ENCODE assay signal across 8 mouse cellular contexts in the genomic region with DNA sequence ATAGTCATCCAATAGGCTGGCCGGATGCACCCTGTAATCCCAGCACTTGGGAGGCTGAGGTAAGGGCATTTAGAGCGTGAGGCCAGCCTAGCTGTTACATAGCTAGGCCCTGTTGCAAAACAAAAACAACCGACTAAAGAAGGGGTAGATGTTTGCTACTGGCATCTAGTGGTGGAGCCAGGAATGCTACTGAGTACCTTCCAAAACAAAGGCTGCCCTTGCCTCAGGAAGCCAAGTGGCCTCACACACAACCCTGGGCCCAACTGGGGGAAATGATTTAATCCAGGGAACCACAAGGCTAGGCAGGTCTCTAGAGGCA. TPM values are rescaled to one million over a fixed set of nuclear protein-coding genes. Genes with fewer than 3 reads are reported as not detected.
A peak's percentile ranks its signal among the peaks of the same experiment; 100 is the strongest.
DNase-seq lines count a peak whose midpoint lies in the region; ATAC-seq and TF ChIP-seq lines count a peak whose summit lies in the region.

No protein-coding gene starts in this region.

- DNase-seq in spleen, adult 2 months (ENCODE audit: low read depth in 1 of 2, low spot score in 2 of 2): no peak
- no peak for DNase-seq in spleen, adult 18-20 months
- DNase-seq in hindbrain, embryonic 14.5 days (ENCODE audit: low spot score): no peak
- no peak for DNase-seq in liver, embryonic 13.5 days
- DNase-seq in splenic B cell, adult 2 months (ENCODE audit: low read depth, low spot score): peak; percentile 20
- DNase-seq in right cerebral cortex, adult 2 months (ENCODE audit: low spot score in 2 of 2): no peak
- DNase-seq in ovary, postnatal 36 days (ENCODE audit: low spot score): no peak

- 35% methylated on average over 3 of the region's 3 CpGs for WGBS in spleen, adult 2 months
- WGBS in hindbrain, embryonic 14.5 days: 22% methylated on average over 3 of the region's 3 CpGs
- WGBS in liver, embryonic 13.5 days (ENCODE audit: insufficient replicate concordance): 25% methylated on average over 3 of the region's 3 CpGs

- H3K4me1 ChIP-seq in spleen, adult 2 months (ENCODE audit: control insufficient read depth, insufficient read depth, insufficient read length): peaks cover 7% of the 10 kb centered on the region; the same call in 1 of the 2 replicates
- H3K4me1 ChIP-seq in hindbrain, embryonic 14.5 days (replicated peaks; ENCODE audit: control insufficient read depth, insufficient read depth, low read length): peaks cover 68% of the 10 kb centered on the region
- peaks cover 100% of the 10 kb centered on the region for H3K4me1 ChIP-seq in liver, embryonic 13.5 days (replicated peaks)

- no peak for TF ChIP-seq POLR2A in spleen, adult 2 months (IDR thresholded peaks at IDR 0.05; ENCODE audit: low read depth, low read length)

- ATAC-seq in erythroblast, adult 5-6 weeks (replicated peaks; ENCODE audit: low FRiP score, poor library complexity, severe bottlenecking): peak; percentile 37
- ATAC-seq in hindbrain, embryonic 14.5 days (ENCODE audit: low FRiP score): no peak
- no peak for ATAC-seq in liver, embryonic 13.5 days (ENCODE audit: low read depth)

- peak overlapping the region; percentile 26 for H3K27ac ChIP-seq in spleen, adult 2 months (ENCODE audit: insufficient read depth, low read length)
- H3K27ac ChIP-seq in hindbrain, embryonic 14.5 days: peak overlapping the region; percentile 44
- peak overlapping the region; percentile 99 for H3K27ac ChIP-seq in liver, embryonic 13.5 days

- no peak overlapping the region for H3K4me3 ChIP-seq in spleen, adult 2 months (ENCODE audit: extremely low read depth, insufficient read depth, insufficient read length)
- no peak overlapping the region for H3K4me3 ChIP-seq in hindbrain, embryonic 14.5 days (replicated peaks; ENCODE audit: low read length)
- H3K4me3 ChIP-seq in liver, embryonic 13.5 days (replicated peaks): peak overlapping the region; percentile 64; the same call in 1 of the 2 replicates

- TF ChIP-seq CTCF in spleen, adult 2 months (IDR thresholded peaks at IDR 0.05; ENCODE audit: extremely low read depth, insufficient read depth, insufficient read length, insufficient replicate concordance): no peak

- no peaks in the 10 kb centered on the region for H3K36me3 ChIP-seq in spleen, adult 2 months (ENCODE audit: control insufficient read depth, insufficient read depth, low read length)
- peaks cover 8% of the 10 kb centered on the region for H3K36me3 ChIP-seq in hindbrain, embryonic 14.5 days (replicated peaks; ENCODE audit: control insufficient read depth, insufficient read depth)
- H3K36me3 ChIP-seq in liver, embryonic 13.5 days: peaks cover 22% of the 10 kb centered on the region
- no peaks in the 10 kb centered on the region for H3K36me3 ChIP-seq in splenic B cell, adult 2 months (ENCODE audit: control insufficient read depth, insufficient read depth, low read length, poor library complexity, severe bottlenecking)

- H3K9me3 ChIP-seq in hindbrain, embryonic 14.5 days (ENCODE audit: control insufficient read depth, low read length): no peaks in the 10 kb centered on the region
- H3K9me3 ChIP-seq in liver, embryonic 13.5 days (replicated peaks): no peaks in the 10 kb centered on the region

- no peaks in the 10 kb centered on the region for H3K27me3 ChIP-seq in spleen, adult 2 months (ENCODE audit: control insufficient read depth, insufficient read depth, low read length)
- H3K27me3 ChIP-seq in hindbrain, embryonic 14.5 days (ENCODE audit: control insufficient read depth, insufficient read depth, low read length): peaks cover 5% of the 10 kb centered on the region
- no peaks in the 10 kb centered on the region for H3K27me3 ChIP-seq in liver, embryonic 13.5 days
- H3K27me3 ChIP-seq in splenic B cell, adult 2 months (ENCODE audit: control insufficient read depth, insufficient read depth, low read length, poor library complexity, severe bottlenecking): no peaks in the 10 kb centered on the region

- no peak overlapping the region for H3K4me2 ChIP-seq in hindbrain, embryonic 14.5 days (replicated peaks)
- peak overlapping the region; percentile 84 for H3K4me2 ChIP-seq in liver, embryonic 13.5 days

- H3K9ac ChIP-seq in hindbrain, embryonic 14.5 days: no peak overlapping the region
- H3K9ac ChIP-seq in liver, embryonic 13.5 days: peak overlapping the region; percentile 83

RNA-seq across cellular contexts. Expression of a gene that starts 3.1 kb away (rescaled TPM):
- polyA plus RNA-seq in spleen, adult 2 months (2012; rRNA removed): 4.5 TPM in 2 replicates
- 7.9 and 18.1 TPM in 2 replicates for total RNA-seq in erythroblast, adult 5-6 weeks (2015; ENCODE audit: low replicate concordance)
- total RNA-seq in erythroblast, adult 5-6 weeks (2017; ENCODE audit: low replicate concordance): 3.6 and 12.9 TPM in 2 replicates
- polyA plus RNA-seq in hindbrain, embryonic 14.5 days (2014; fragmentation: Nextera tagmentation; extraction: Ambion mirVana): 0.55 and 0.71 TPM in 2 replicates
- polyA plus RNA-seq in liver, embryonic 13.5 days (2015; fragmentation: Nextera tagmentation; extraction: Ambion mirVana): 9.6 and 10.0 TPM in 2 replicates

RNA-seq across cellular contexts. Expression of a gene that starts 24.6 kb away (rescaled TPM):
- 90.0 and 115 TPM in 2 replicates for polyA plus RNA-seq in spleen, adult 2 months (2012; rRNA removed)
- 37.4 and 40.3 TPM in 2 replicates for total RNA-seq in erythroblast, adult 5-6 weeks (2015; ENCODE audit: low replicate concordance)
- total RNA-seq in erythroblast, adult 5-6 weeks (2017; ENCODE audit: low replicate concordance): 43.1 and 44.2 TPM in 2 replicates
- 3.8 and 5.1 TPM in 2 replicates for polyA plus RNA-seq in hindbrain, embryonic 14.5 days (2014; fragmentation: Nextera tagmentation; extraction: Ambion mirVana)
- polyA plus RNA-seq in liver, embryonic 13.5 days (2015; fragmentation: Nextera tagmentation; extraction: Ambion mirVana): 61.2 and 61.3 TPM in 2 replicates

RNA-seq across cellular contexts. Expression of a gene that starts 38.2 kb away (rescaled TPM):
- 66.0 and 78.5 TPM in 2 replicates for polyA plus RNA-seq in spleen, adult 2 months (2012; rRNA removed)
- 12.7 and 19.9 TPM in 2 replicates for total RNA-seq in erythroblast, adult 5-6 weeks (2015; ENCODE audit: low replicate concordance)
- total RNA-seq in erythroblast, adult 5-6 weeks (2017; ENCODE audit: low replicate concordance): 8.2 and 13.1 TPM in 2 replicates
- polyA plus RNA-seq in hindbrain, embryonic 14.5 days (2014; fragmentation: Nextera tagmentation; extraction: Ambion mirVana): 17.8 and 18.1 TPM in 2 replicates
- polyA plus RNA-seq in liver, embryonic 13.5 days (2015; fragmentation: Nextera tagmentation; extraction: Ambion mirVana): 6.9 and 7.6 TPM in 2 replicates

RNA-seq across cellular contexts. Expression of a gene that starts 39.8 kb away (rescaled TPM):
- polyA plus RNA-seq in spleen, adult 2 months (2012; rRNA removed): 98.1 and 155 TPM in 2 replicates
- 9.8 and 16.9 TPM in 2 replicates for total RNA-seq in erythroblast, adult 5-6 weeks (2015; ENCODE audit: low replicate concordance)
- total RNA-seq in erythroblast, adult 5-6 weeks (2017; ENCODE audit: low replicate concordance): 18.3 and 21.5 TPM in 2 replicates
- 55.2 and 62.1 TPM in 2 replicates for polyA plus RNA-seq in hindbrain, embryonic 14.5 days (2014; fragmentation: Nextera tagmentation; extraction: Ambion mirVana)
- polyA plus RNA-seq in liver, embryonic 13.5 days (2015; fragmentation: Nextera tagmentation; extraction: Ambion mirVana): 45.9 and 46.8 TPM in 2 replicates

Comparison
In these comparisons a context has a peak if more than half of its experiments do, and no peak if none do; other contexts are left out.
1. H3K27ac ChIP-seq: peak in every context shown above with its lines; median percentile 99 in liver, embryonic 13.5 days; 44 in hindbrain, embryonic 14.5 days; 26 in spleen, adult 2 months.
2. RNA of a gene that starts 24.6 kb away (polyA plus RNA-seq): 90.0 to 115 TPM in spleen, adult 2 months and 61.2 to 61.3 TPM in liver, embryonic 13.5 days; 3.8 to 5.1 TPM in hindbrain, embryonic 14.5 days; every median in the first group is over 10 times any median in the second.